Mouse (Mus musculus) brain, embryonic 18.5 days (tissue): ENCODE measurements around the gene Wdr13.
"Not testable (repeated sequence)": the region's sequence is repeated elsewhere in the genome, so short reads cannot be mapped to it uniquely, and the experiment has no call there.

Experiments
- DNase-seq: peaks from one replicate; pipeline ENCODE4 v3.0.0-alpha.2; 2012; ENCODE audit warnings: low read depth, low spot score

The Wdr13 gene

GRCm38 (mm10) chrX:8105019-8105418, 27.7 kb downstream of the Wdr13 start:
- DNase-seq = no peak

- no peak for DNase-seq
These were observed 30.5 kb downstream of the Wdr13 start for GRCm38 (mm10) chrX:8102213-8102668.

GRCm38 (mm10) chrX:8101017-8101416, 31.7 kb downstream of the Wdr13 start:
- DNase-seq = peak; percentile 89

GRCm38 (mm10) chrX:8099435-8099834, 33.3 kb downstream of the Wdr13 start:
- DNase-seq = no peak

DNA sequence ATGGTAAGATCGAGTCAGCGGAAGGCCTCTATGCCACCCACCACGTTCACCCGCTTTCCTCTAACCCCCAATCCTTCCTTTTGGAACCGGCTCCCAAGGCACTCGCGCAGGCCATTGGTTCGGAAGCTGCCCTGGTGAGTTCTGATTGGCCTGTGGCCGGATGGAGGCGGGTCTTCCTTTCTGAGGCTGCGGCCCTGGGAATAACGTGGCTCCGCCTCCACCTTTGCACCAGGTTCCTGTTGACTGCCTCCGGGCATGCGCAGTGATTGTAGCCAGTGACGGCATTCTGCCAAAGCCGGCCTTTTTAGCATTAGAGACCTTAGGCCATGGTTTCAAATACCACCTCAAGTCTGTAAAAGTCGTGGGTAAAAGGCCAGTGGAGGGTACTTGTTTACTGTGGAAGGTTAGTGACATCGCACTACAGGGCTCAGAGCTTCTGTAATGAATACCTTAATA, 35.9 kb downstream of the Wdr13 start:
- peak; percentile 92 for DNase-seq

DNA sequence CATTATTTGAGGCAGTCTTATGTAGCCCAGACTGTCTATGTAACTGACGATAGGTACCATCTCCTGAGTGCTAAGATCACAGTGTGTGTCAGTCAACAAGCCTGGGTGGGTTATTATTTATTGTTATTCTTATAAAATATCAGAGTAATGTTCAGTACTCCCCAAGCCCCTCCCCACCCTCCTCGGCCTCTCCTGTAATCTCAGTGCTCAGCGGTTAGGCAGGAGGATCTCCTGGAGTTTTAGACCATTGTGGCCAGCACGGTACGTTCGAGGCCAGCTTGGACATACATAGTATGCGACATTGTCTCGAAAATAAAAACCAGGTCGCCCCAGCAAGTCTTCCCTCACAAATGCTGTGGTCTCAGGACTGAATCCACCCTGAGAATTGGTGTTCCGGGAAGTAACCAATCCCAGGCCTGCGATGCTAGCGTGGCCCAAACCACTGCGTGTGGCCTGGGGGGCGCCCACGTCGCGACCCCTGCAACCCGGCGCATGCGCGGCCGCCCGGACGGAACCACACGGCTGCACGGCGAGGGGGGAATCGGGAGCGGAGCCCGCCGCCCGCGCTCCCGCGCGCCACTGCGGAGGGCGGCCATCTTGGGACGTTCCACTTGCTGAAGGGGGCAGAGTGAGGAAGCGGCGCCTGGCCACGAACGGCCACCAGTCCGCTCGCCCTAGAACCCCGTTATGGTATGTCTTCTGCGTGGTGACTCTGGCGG, 36.5 kb downstream of the Wdr13 start:
- DNase-seq = not testable (repeated sequence)

GRCm38 (mm10) chrX:8095546-8095945, 37.1 kb downstream of the Wdr13 start:
- DNase-seq = no peak

DNA sequence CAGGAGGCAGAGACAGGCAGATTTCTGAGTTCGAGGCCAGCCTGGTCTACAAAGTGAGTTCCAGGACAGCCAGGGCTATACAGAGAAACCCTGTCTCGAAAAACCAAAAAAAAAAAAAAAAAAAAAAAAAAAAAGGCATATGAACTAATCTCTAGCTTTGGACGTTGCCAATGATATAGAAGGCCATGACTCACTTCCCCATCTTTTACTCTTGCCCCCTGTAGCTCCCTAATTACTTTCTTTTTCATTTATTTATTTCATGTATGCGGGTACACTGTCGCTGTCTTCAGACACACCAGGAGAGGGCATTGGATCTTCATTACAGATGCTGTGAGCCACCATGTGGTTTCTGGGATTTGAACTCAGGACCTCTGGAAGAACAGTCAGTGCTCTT, 41.7 kb downstream of the Wdr13 start:
- not testable (repeated sequence) for DNase-seq

- no peak for DNase-seq
These were observed 42.2 kb downstream of the Wdr13 start, which contains the start of gene Was for GRCm38 (mm10) chrX:8090346-8090953. Was (minus strand) TSS chrX:8090498.

DNA sequence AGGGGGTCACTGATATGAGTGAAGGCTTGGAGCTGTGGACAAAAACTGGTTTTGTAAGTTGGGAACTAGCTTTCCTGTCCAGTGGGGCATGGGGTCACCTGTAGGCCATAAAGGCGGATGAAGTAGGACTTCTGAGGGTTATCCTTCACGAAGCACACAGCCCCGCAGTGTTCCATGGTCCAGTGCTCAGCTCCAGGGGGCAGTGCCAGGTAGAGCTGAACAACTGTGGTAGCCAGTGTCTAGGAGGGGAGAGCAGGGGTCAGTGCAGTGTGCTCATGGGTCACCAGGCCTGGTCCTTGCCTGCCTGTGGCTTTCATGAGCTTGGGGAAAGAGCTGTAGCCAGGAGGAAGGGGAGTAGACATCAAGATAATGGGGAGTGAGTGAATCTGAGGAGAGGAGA, 42.9 kb downstream of the Wdr13 start:
- DNase-seq = no peak

GRCm38 (mm10) chrX:8085611-8086010, 47.1 kb downstream of the Wdr13 start:
- no peak for DNase-seq

DNA sequence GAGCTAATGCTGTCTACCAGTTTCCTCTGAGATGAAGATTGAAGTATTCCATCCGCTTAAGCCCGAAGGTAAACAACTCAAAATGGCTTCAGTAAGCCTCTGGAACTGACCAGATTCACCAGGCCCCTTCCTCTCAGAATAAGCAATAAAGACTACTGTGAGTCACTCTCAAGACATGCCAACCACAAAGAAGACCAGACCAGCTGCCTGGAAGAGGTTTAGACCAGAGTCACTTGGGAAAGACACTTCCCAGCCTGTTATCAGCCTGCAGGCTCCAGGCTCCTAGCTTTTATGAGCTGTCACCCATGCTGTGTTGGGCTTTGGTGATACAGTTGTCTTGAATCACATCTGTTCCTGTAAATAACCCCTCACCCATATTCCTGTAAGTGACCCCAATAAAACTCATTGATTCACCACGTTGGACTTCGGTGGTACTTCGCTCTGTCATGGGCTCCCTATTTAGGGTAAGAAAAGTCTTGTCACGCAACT, 47.9 kb downstream of the Wdr13 start:
- no peak for DNase-seq

GRCm38 (mm10) chrX:8075104-8075503, 57.6 kb downstream of the Wdr13 start:
- no peak for DNase-seq

DNA sequence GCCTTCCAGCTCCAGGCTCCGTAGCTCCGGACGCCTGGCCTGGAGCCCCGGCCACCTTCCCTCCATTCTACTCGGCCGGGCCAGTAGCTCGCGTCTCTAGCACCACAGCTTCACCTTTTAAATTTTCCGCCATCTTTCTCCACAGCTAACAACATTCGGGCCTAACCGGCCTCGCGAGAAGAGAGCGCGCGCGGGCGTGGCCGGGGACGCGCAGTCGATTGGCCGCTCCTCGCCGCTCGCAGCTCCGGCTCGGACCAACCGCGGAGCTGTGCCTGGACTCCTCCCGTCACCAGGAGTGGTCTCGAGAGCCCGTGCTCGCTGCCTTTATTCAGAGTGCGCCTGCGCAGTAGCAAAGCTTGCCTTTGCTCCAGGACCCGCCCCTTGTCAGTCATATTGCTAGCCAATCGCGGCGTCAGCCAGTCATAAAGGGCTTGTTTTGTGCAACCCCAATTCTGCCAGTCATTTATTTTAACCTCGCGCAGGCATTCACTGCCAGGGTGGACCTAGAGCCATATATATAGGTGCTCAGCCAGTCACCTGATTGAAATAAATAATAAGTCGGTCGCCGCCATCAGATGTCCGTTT, 58.2 kb downstream of the Wdr13 start, which contains the start of gene Suv39h1:
Suv39h1 (minus strand) TSS at position 331 of the 585 bp plus-strand sequence.
- DNase-seq = peak; percentile 93

- DNase-seq = no peak
These were observed 58.7 kb downstream of the Wdr13 start for GRCm38 (mm10) chrX:8073881-8074429.
